In the genomic region with DNA sequence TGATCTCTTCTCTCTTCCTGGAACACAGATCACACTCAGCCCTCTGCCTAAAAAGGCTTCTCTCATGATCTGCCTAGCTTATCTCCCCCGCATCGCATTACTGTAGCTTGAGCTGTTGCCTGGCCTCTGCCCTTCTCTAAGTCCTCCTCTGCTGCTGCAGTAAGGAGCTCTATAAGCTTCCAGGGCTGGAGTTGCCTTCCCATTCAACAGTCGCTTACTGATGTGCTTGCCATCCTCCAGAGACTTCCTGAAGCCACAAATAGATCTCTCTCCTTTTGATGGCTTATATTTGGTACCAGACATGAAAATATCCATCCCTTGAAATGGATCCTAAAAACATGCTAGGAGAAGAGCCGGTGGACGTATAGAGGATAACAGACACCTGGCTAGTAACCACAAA, we compare ENCODE assay signal across 18 mouse cellular contexts.
DNase-seq lines count a peak whose midpoint lies in the region; TF ChIP-seq lines count a peak whose summit lies in the region.
"Had no signal": no experiment of that assay in that cellular context is flagged by ENCODE, and none has a peak within 500 bp of the region (broad histone marks: within the 10 kb centered on the region; RNA-seq: fewer than 3 reads in every experiment).

No protein-coding gene starts in this region.

- no peak for DNase-seq in cerebellum, adult 2 months
- DNase-seq in cerebellum, adult 11-12 months, result no peak
- DNase-seq in left cerebral cortex, adult 2 months (ENCODE audit: extremely low spot score in 1 of 2, low spot score in 2 of 2), result no peak
- no peak for DNase-seq in left cerebral cortex, adult 9 months (ENCODE audit: low spot score in 2 of 2)
- no peak for DNase-seq in Muller cell, postnatal 12 days (ENCODE audit: inconsistent ontology term)
- DNase-seq: adrenal gland, adult 2 months; adrenal gland, postnatal 10 days; adrenal gland, postnatal 25 days; B cell, adult 2 months; cerebellum, adult 18-20 months; cerebellum, adult 9-10 months; cerebellum, postnatal 10 days had no signal

- H3K27ac ChIP-seq in cerebellum, adult 2 months (ENCODE audit: insufficient read depth, low read length), result peak overlapping the region; percentile 86
- peak overlapping the region; percentile 8; the same call in 1 of the 2 replicates for H3K27ac ChIP-seq in left cerebral cortex, adult 2 months
- H3K27ac ChIP-seq: embryonic facial prominence, embryonic 10.5 days; embryonic facial prominence, embryonic 12.5 days; forebrain, embryonic 10.5 days; forebrain, embryonic 12.5 days had no signal

- no peak for TF ChIP-seq POLR2A in cerebellum, adult 2 months (IDR thresholded peaks at IDR 0.05; ENCODE audit: borderline replicate concordance, insufficient read depth, low read length)

- peaks cover 39% of the 10 kb centered on the region for H3K4me1 ChIP-seq in cerebellum, adult 2 months (ENCODE audit: control insufficient read depth, insufficient read depth, low read length)
- H3K4me1 ChIP-seq: embryonic facial prominence, embryonic 12.5 days had no signal

- no peak overlapping the region for H3K4me3 ChIP-seq in cerebellum, adult 2 months (replicated peaks; ENCODE audit: insufficient read depth, low read depth, low read length)
- no peak overlapping the region for H3K4me3 ChIP-seq in left cerebral cortex, adult 2 months
- H3K4me3 ChIP-seq: embryonic facial prominence, embryonic 10.5 days; embryonic facial prominence, embryonic 12.5 days; erythroblast, embryonic 14.5 days; forebrain, embryonic 10.5 days; forebrain, embryonic 12.5 days had no signal

- TF ChIP-seq CTCF in cerebellum, adult 2 months (IDR thresholded peaks at IDR 0.05; ENCODE audit: borderline replicate concordance, insufficient read depth, low read depth, low read length), result no peak
- no peak for TF ChIP-seq CTCF in left cerebral cortex, adult 2 months (IDR thresholded peaks at IDR 0.05)

- intact Hi-C loops in left cerebral cortex, adult 2 months (cut with DNase I), result no loop called here

- WGBS in cerebellum, adult 2 months, result 34% methylated on average over 5 of the region's 5 CpGs

- no peaks in the 10 kb centered on the region for H3K27me3 ChIP-seq in cerebellum, adult 2 months (ENCODE audit: control insufficient read depth, insufficient read depth, low read length)
- H3K27me3 ChIP-seq: CH12.LX; embryonic facial prominence, embryonic 12.5 days; forebrain, embryonic 12.5 days had no signal
